Mouse (Mus musculus): ENCODE measurements around the gene Rab3gap1.
A peak's percentile ranks its signal among the peaks of the same experiment; 100 is the strongest.

The Rab3gap1 gene

DNA sequence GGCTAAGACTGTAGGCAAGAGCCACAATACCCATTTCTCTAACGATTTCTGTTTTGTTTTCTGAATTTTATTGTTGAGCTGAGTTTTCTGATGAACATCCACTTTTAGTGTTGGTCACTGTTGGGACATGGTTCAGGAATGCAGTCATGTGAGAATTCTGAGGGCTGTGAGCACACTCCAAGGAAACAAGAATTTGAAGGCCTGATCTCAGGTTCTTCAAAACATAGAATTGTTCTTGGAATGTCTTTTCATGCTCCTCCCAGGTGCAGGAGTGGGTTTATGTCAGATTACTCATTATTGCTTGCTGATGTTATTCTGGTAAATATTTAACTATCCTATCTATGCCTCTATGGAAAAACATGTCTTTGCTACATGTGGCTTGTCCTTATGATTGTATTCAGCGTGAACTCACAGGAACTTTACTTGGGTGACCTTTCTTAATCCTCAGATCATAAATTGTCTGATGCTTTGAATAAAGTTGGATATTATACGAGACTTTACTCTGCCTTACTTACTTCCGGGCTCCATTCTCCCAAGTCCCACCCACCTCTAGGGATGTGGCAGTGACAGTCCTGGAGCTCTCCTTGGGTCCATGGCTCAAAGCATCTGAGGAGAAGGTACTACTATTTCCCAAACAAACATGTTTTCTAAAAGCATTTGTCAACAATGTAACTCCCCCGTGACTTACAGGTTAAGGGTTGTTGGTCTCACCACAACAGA is 114.9 kb downstream of the Rab3gap1 start:
- DNase-seq = no peak

DNA sequence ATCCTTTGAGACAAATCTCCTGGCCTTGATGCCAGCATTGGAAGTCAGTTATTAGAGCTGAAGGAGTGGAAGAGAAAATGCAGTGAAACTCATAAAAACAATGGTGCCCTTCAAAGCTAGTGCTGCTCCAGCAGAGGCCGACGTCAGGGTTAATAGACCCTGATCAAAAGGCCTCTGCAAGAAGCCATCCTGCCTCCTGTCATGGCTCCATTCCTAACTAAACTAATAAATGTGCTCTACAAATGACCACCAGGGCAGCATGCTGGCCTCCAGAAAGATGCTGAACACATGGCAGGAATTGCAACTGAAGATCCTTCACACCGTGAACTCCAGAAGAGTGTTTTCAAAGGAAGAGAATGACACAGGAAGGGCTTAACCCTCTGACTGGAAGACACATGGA is 116.8 kb downstream of the Rab3gap1 start:
- DNase-seq = no peak

DNA sequence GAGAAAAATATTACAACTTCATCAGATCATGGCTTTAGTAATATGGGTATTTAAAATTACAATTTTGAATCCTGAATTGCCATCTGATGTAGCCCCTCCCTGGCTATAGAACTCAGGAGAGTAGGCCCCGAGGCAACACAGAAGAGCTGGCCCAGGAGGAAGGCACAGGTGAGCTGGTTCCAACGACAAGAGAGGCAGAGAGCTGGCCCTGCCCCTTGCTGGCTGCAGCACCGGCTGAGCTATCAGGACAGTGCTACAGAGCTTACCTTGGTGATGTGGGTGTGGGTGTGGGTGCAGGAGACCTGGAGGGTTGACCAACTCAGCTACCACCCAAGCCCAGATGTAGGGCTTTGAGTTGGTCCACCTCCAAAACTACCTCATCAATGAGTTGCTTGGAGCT is 119.7 kb downstream of the Rab3gap1 start:
- no peak for DNase-seq

GRCm38 (mm10) chr1:127989387-127989786 is 120.8 kb downstream of the Rab3gap1 start:
- DNase-seq = no peak

DNA sequence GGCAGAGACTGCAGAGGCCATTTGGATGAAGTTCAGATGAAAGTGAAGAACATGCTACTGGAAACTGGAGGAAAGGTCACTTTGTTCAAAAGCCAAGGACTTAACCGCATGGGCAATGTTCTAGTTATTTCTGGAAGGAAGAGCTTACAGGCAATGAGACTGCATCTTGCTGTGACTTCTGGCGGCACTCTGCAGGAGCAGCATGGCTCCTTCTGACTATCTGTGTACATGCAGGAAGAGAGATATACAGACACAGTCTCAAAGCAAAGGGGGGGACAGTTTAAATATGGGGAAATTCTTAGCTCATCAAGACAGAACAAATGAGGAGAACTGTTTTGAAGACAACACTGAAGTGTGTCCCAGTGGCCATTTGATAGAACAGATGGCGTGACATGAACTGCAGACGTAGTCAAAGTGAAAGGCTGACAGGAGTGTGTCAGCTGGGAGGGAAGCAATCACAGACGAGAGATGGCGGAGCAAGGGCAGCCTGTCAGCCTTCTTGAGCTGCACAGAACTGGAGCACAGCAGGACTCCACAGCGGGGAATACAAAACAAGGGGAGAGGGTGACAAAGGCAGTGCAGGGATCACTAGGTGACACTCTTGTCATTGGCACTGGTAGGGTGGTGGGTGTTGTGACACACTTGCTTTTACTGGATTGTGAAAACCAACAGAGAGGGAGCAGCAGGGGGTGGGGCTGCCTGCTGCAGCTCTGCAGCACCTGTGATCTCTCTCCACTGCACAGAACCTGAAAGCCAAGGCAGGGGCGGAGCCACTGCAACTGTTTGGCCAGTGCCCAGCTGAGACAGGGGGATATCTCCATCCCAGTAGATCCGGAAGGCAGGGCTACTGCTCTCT is 121.5 kb downstream of the Rab3gap1 start:
- peak; percentile 8 to 52 for DNase-seq

All from kidney, postnatal 25 days (tissue).